Mouse (Mus musculus) spleen, adult 2 months (tissue): ENCODE data around the gene Tex261. TPM values are rescaled to one million over a fixed set of nuclear protein-coding genes. Genes with fewer than 3 reads are reported as not detected.

ENCODE experiments used
- DNase-seq, 2 experiments: peaks; one replicate each; pipeline versions ENCODE4 v3.0.0 to v3.0.0-alpha.2; 2012 to 2021; ENCODE audit warnings: low spot score in 2 of 2, low read depth in 1 of 2
- H3K27ac ChIP-seq: fragments of 200-500 bp; 2 replicates; pipeline ENCODE4 v1.5.1; 2012; ENCODE audit warnings: low read length, inconsistent platforms; ENCODE audit not compliant: insufficient read depth
- H3K27me3 ChIP-seq: fragments of 200-500 bp; 2 replicates; pipeline ENCODE4 v1.6.1; 2012; ENCODE audit warnings: mild to moderate bottlenecking, moderate library complexity, low read length, inconsistent platforms; ENCODE audit not compliant: control insufficient read depth, insufficient read depth
- H3K36me3 ChIP-seq: fragments of 200-500 bp; 2 replicates; pipeline ENCODE4 v1.6.1; 2012; ENCODE audit warnings: mild to moderate bottlenecking, low read length, inconsistent platforms; ENCODE audit not compliant: control insufficient read depth, insufficient read depth
- H3K4me1 ChIP-seq: fragments of 200-500 bp; 2 replicates; pipeline ENCODE4 v1.6.1; 2011; ENCODE audit warnings: inconsistent platforms; ENCODE audit not compliant: control insufficient read depth, insufficient read depth, insufficient read length
- H3K4me3 ChIP-seq: fragments of 200-500 bp; 2 replicates; pipeline ENCODE4 v1.5.1; 2011; ENCODE audit warnings: mild to moderate bottlenecking, inconsistent platforms; ENCODE audit not compliant: insufficient read depth, insufficient read length; ENCODE audit errors: extremely low read depth
- CTCF ChIP-seq: fragments of 200-500 bp; IDR thresholded peaks from 2 replicates; pipeline ENCODE4 v1.5.1; 2011; ENCODE audit warnings: mild to moderate bottlenecking, inconsistent platforms; ENCODE audit not compliant: insufficient read depth, insufficient read length, insufficient replicate concordance; ENCODE audit errors: extremely low read depth
- POLR2A ChIP-seq: fragments of 200-500 bp; IDR thresholded peaks from 2 replicates; pipeline ENCODE4 v1.6.1; 2011; ENCODE audit warnings: low read depth, low read length, inconsistent platforms
- WGBS: fragments of 180-500 bp; shearing (Covaris S2); methylation state at CpG from one replicate; pipeline ENCODE4 v1.1.7; 2018; 5-methylcytosine and 5-hydroxymethylcytosine counted together
- polyA plus RNA-seq: library from polyadenylated mRNA; depleted of rRNA; stranded (reverse); fragments of >200 nt; gene quantifications from 2 replicates; pipeline ENCODE4 v1.2.3, GENCODE M21; 2012

Tex261 gene
- polyA plus RNA-seq, 1 experiment = 71.7 TPM

GRCm38 (mm10) chr6:83762880-83763431 lies 12.7 kb downstream of the Tex261 start:
- TF ChIP-seq CTCF (no peak), POLR2A (no peak)
- WGBS = 10% methylated on average over 35 of the region's 35 CpGs
- Histone ChIP-seq H3K4me3 (peak overlapping the region; percentile 20; the same call in 1 of the 2 replicates), H3K36me3 (no peaks in the 10 kb centered on the region), H3K27ac (no peak overlapping the region), H3K27me3 (no peaks in the 10 kb centered on the region; the same call in 1 of the 2 replicates), H3K4me1 (peaks cover 8% of the 10 kb centered on the region)
- peak in 1 of 2 experiments; percentile 11 for DNase-seq

- H3K4me3 ChIP-seq = peak within 1 kb of the TSS; percentile 20; the same call in 1 of the 2 replicates
- peaks cover 8% of the 10 kb centered on the region for H3K4me1 ChIP-seq
- no peak within 1 kb of the TSS for H3K27ac ChIP-seq
- WGBS = 23% methylated on average over 6 of the region's 6 CpGs
- no peak for DNase-seq
- TF ChIP-seq POLR2A (no peak), CTCF (no peak)
- H3K27me3 ChIP-seq = no peaks in the 10 kb centered on the region; the same call in 1 of the 2 replicates
- H3K36me3 ChIP-seq = no peaks in the 10 kb centered on the region
Measured at GRCm38 (mm10) chr6:83762344-83762743, 13.3 kb downstream of the Tex261 start, which contains the start of gene Ankrd53. Gene Ankrd53, plus strand, starts transcription at chr6:83762644.

- Histone ChIP-seq H3K4me3 (no peak overlapping the region), H3K27me3 (no peaks in the 10 kb centered on the region; the same call in 1 of the 2 replicates), H3K36me3 (no peaks in the 10 kb centered on the region), H3K27ac (no peak overlapping the region), H3K4me1 (no peaks in the 10 kb centered on the region)
- DNase-seq = no peak
- 89% methylated on average over 9 of the region's 9 CpGs for WGBS
- no peak for TF ChIP-seq CTCF
- no peak for TF ChIP-seq POLR2A
Measured at GRCm38 (mm10) chr6:83756051-83756450, 19.6 kb downstream of the Tex261 start.

- DNase-seq = peak; percentile 7 to 48
- WGBS = 11% methylated on average over 11 of the region's 11 CpGs
- no peaks in the 10 kb centered on the region for H3K27me3 ChIP-seq
- no peaks in the 10 kb centered on the region for H3K4me1 ChIP-seq
- no peak overlapping the region for H3K27ac ChIP-seq
- H3K4me3 ChIP-seq = no peak overlapping the region
- no peaks in the 10 kb centered on the region for H3K36me3 ChIP-seq
- no peak for TF ChIP-seq POLR2A
- peak; percentile 50; the same call in 1 of the 2 replicates for TF ChIP-seq CTCF
Measured at GRCm38 (mm10) chr6:83750171-83750684, 25.4 kb downstream of the Tex261 start.

- H3K4me1 ChIP-seq = no peaks in the 10 kb centered on the region
Measured at GRCm38 (mm10) chr6:83749286-83749685, 26.3 kb downstream of the Tex261 start.

GRCm38 (mm10) chr6:83745466-83745865 lies 30.1 kb downstream of the Tex261 start:
- no peak for TF ChIP-seq CTCF
- TF ChIP-seq POLR2A = no peak
- DNase-seq = no peak
- Histone ChIP-seq H3K36me3 (no peaks in the 10 kb centered on the region), H3K4me1 (no peaks in the 10 kb centered on the region), H3K4me3 (no peak overlapping the region), H3K27me3 (no peaks in the 10 kb centered on the region), H3K27ac (no peak overlapping the region)
- WGBS = 53% methylated on average over 2 of the region's 2 CpGs

More at GRCm38 (mm10) chr6:83749286-83749685, 26.3 kb downstream of the Tex261 start:
- TF ChIP-seq POLR2A (no peak), CTCF (no peak)
- H3K36me3 ChIP-seq = no peaks in the 10 kb centered on the region
- no peak for DNase-seq
- no peak overlapping the region for H3K4me3 ChIP-seq
- no peaks in the 10 kb centered on the region for H3K27me3 ChIP-seq
- H3K27ac ChIP-seq = no peak overlapping the region
- 72% methylated on average over 3 of the region's 3 CpGs for WGBS

GRCm38 (mm10) chr6:83744557-83744956 lies 31.1 kb downstream of the Tex261 start:
- Histone ChIP-seq H3K4me3 (no peak overlapping the region), H3K4me1 (no peaks in the 10 kb centered on the region), H3K27me3 (no peaks in the 10 kb centered on the region), H3K36me3 (no peaks in the 10 kb centered on the region), H3K27ac (no peak overlapping the region)
- TF ChIP-seq CTCF (no peak), POLR2A (no peak)
- no peak for DNase-seq
- 78% methylated on average over 5 of the region's 5 CpGs for WGBS
